Mouse (Mus musculus) fibroblast of lung, adult 2 months (primary cell): ENCODE data around the gene Lsmem1.
"Not testable (repeated sequence)": the region's sequence is repeated elsewhere in the genome, so short reads cannot be mapped to it uniquely, and the experiment has no call there.

Experiments used
- DNase-seq: peaks from one replicate; pipeline ENCODE4 v3.0.0-alpha.2; 2011; ENCODE audit warnings: low read depth

Lsmem1 gene

DNA sequence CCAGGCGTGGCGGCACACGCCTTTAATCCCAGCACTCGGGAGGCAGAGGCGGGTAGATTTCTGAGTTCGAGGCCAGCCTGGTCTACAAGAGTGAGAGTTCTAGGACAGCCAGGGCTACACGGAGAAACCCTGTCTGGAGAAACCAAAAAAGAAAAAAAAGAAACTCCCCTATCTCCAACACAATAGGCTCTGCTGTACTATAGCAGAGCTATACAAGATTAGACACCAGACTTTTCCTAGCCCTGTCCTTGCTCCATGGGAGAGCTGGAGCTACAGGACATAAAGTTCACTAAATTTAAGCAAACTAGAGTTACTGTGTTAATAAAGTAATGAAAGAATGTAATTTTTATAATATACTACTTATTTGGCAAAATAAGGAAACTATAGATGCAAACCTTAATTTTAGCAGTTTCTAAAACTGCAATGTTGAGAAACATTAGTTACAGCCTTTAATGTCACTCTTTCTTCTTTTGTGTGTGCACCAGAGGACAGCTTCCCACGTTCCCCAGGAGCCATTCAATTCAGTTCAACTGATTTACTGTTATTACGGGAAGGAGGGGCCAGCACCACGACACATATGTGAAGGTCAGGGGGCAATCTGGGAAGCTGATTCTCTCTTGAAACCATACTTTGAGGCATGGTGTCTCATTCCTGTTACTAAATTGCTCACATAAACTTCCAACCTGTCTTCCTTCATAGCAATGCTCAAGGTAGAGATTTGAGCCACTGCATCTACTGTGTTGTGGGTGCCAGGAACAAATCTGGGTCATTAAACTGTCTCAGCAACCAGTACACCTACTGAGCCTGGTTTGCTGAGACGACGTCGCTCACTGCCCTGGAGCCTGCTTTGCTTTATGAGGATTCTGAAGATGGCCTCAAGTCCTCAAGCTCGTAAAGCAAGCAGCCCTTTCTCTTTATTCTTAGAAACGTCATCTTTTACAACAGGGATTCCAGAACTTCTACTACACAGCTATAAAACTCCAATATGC, 15.9 kb upstream of the Lsmem1 start:
- DNase-seq = no peak

DNA sequence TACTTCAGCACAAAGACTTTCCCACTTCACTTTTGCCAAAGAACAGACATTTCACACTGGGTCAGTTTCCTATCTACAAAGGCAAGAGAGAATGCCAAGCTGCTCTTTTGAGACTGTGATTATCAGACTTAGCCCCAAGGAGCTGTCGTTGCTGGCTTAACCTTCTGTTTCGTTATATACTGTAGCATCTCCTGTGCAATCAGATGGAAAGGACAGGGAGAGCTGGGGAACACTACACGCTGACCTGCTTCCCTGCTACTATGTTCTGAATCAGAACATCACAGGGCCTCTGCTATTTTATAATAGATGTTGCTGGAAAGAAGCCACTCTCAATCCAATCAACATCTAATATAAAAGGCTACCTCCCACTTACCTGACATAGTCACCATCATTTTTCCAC, 9.8 kb upstream of the Lsmem1 start:
- no peak for DNase-seq

DNA sequence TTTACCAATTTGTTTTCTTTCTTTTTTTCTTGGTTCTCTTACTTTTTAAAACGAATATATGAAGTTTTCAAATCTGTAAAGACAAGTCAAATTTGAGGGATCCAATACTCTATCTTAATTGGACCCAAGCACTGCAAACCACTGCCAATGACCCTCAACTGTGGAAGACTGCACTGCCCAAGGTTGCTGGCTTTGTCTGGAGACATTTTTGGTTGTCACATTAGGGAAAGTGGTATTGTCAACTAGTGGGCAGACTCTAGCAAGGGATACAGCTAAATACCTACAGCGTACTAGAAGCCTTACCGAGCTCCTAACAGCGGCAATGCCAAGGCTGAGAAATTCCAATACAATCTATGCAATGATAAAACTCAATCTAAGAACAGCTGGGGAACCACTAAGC, 8.6 kb upstream of the Lsmem1 start:
- DNase-seq = no peak

GRCm38 (mm10) chr12:40202161-40203035, 3.1 kb upstream of the Lsmem1 start:
- DNase-seq = no peak

GRCm38 (mm10) chr12:40200484-40201235, 1.4 kb upstream of the Lsmem1 start:
- no peak for DNase-seq

DNA sequence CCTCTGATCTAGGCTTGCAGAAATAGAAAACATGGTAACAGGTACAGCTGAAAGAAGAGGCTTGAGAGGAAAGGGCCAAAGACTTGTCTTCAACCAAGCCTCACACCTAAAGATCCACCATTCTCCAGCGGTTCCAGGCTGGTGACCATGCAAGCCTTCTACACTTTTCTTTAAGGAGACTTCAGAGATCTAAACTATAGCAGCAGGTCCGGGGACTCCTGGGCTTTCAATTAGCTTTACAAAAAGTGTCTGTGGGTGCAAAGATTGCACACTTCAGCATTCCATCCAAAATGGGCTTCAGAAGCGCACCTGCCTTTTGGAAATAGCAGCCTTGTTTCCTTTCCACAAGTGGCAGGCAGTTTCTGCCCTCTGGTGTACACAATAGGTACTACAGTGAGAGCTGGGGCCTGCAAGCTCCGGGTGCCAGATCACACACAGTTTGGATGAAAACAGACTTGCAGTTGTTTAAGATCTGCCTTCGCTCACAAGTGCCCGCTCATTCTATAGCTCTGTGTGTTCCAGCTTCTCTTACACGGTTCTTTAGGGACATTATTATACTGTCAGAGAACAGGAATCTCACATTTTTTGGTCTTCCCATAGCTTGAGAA, 609 bp upstream of the Lsmem1 start:
- DNase-seq = no peak

DNA sequence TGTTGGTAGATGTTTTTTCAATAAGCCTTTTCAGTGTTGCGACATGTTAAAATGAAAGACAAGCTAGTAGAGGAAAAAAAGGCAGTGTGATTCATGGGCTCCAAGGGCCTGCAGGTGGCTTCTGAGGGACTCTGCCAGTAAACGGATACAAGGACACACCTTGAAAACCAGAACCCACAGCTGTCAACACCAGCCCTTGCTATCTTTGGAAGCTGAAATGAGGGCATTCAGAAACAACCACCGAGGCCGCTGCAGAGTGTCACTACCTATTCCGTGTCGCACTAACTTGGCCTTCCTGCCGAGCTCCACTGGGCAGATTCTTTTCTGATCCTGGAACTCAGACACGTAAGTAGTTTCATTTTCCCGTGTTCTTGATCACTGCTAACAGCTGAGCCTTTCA, 863 bp downstream of the Lsmem1 start:
- no peak for DNase-seq

GRCm38 (mm10) chr12:40198019-40198418, 1.3 kb downstream of the Lsmem1 start:
- DNase-seq = no peak

- no peak for DNase-seq
Measured at GRCm38 (mm10) chr12:40197511-40197910, 1.8 kb downstream of the Lsmem1 start.

- no peak for DNase-seq
Measured at GRCm38 (mm10) chr12:40185474-40185873, 13.8 kb downstream of the Lsmem1 start.

GRCm38 (mm10) chr12:40177089-40177488, 22.2 kb downstream of the Lsmem1 start:
- no peak for DNase-seq

- DNase-seq = no peak
Measured at GRCm38 (mm10) chr12:40176158-40176557, 23.1 kb downstream of the Lsmem1 start.

- DNase-seq = not testable (repeated sequence)
Measured at GRCm38 (mm10) chr12:40175171-40175570, 24.1 kb downstream of the Lsmem1 start.

GRCm38 (mm10) chr12:40171637-40172036, 27.7 kb downstream of the Lsmem1 start:
- DNase-seq = no peak

- no peak for DNase-seq
Measured at GRCm38 (mm10) chr12:40169675-40170074, 29.6 kb downstream of the Lsmem1 start.

- DNase-seq = peak; percentile 14
Measured at GRCm38 (mm10) chr12:40164621-40165020, 34.7 kb downstream of the Lsmem1 start.

GRCm38 (mm10) chr12:40160777-40161176, 38.5 kb downstream of the Lsmem1 start:
- DNase-seq = no peak

- no peak for DNase-seq
Measured at GRCm38 (mm10) chr12:40154188-40154587, 45.1 kb downstream of the Lsmem1 start.

DNA sequence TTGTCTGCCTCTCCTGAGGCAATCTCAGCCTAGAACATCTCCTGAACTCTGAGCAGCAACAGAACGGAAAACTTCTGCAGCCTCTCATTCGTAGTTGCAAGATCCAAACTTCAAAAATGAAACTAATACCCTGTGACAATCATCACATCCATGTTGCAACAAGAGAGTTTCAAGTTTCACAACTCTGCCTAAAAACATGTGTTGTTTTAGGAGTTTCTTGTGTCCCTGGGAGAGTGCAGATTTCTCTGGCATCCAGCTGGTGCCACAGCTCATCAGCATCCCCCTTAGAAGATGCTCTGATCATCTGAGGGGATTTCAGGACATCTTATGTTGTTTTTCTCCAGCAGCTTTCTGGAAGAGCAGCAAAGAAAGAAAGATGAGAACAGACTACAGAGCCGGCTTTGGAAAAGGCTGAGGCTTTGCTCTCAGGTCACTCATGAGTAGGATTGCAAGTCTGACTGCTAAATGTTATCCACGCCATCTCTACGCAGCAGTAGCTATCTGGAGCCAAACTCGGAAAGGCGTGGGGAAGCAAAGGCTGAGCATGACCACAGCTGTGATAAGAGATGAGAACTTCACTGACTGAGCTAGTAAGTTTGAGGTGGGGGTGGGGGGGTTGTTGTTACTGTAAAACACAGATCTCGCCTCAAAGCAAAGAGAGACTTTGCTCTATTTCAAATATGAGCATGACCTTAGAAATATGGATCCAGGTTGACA, 46.8 kb downstream of the Lsmem1 start:
- DNase-seq = peak; percentile 44

- DNase-seq = no peak
Measured at GRCm38 (mm10) chr12:40147319-40147718, 52.0 kb downstream of the Lsmem1 start.

DNA sequence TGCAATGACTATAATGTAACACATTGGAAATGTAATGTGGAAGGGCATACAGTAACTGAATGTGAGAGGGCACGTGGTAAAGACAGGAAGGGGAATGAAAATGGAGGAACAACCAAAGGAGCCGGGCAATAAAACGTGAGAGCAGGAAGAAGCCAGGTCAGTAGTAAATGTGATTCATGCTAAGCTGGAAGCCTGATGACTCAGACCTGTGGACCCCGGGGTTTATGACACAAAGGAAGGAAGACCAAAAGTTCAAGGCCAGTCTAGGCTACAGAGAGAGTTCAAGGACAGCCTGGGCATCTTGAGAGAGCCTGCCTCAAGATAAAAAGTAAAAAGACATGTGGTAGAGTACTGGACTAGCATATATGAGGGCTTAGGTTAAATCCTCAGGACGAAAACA, 52.8 kb downstream of the Lsmem1 start:
- DNase-seq = no peak
